29 mouse cellular contexts compared by ENCODE assay signal in the genomic region with DNA sequence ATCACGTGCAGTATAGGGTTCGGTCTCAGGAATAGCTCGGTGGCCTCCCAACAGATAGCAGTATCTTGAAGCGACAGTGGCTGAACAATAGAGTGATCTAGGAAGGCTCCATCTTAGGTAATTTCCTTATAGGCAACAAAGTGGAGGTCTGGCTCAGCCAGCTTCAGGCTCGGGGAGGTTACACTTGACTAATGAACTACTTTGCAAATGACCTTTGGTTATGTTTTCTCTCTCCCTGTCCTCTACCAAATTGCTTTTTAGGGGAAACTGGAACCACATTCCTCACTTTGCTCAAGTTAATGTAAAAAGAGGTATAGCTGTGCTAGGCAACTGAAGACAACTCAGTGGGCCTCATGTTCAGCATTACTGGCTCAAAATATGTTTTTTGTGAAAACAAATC.
"Had no signal": no experiment of that assay in that cellular context is flagged by ENCODE, and none has a peak within 500 bp of the region (broad histone marks: within the 10 kb centered on the region; RNA-seq: fewer than 3 reads in every experiment).

No protein-coding gene starts in this region.

- H3K4me3 ChIP-seq: limb, embryonic 10.5 days; limb, embryonic 12.5 days; limb, embryonic 13.5 days; limb, embryonic 15.5 days; liver, embryonic 12.5 days; liver, embryonic 13.5 days; liver, embryonic 15.5 days; lung, embryonic 15.5 days; megakaryocyte, embryonic 14.5 days; midbrain, embryonic 10.5 days; midbrain, embryonic 12.5 days; midbrain, embryonic 13.5 days; midbrain, embryonic 15.5 days; myocyte; neural tube, embryonic 12.5 days; neural tube, embryonic 13.5 days had no signal

- H3K9me3 ChIP-seq: limb, embryonic 10.5 days; limb, embryonic 15.5 days; lung, embryonic 15.5 days; midbrain, embryonic 15.5 days had no signal

- H3K27me3 ChIP-seq: limb, embryonic 12.5 days; limb, embryonic 13.5 days; limb, embryonic 15.5 days; liver, embryonic 12.5 days; liver, embryonic 13.5 days; liver, embryonic 15.5 days; lung, embryonic 15.5 days; megakaryocyte, embryonic 14.5 days; midbrain, embryonic 12.5 days; midbrain, embryonic 13.5 days; midbrain, embryonic 15.5 days; neural tube, embryonic 12.5 days; neural tube, embryonic 13.5 days had no signal

- DNase-seq: left cerebral cortex, postnatal 4 days; liver; liver, embryonic 13.5 days; liver, postnatal 0 days; lung, adult 18-20 months; lung, adult 2 months; lung, embryonic 14.5 days; lung, postnatal 10 days; lung, postnatal 14 days; lung, postnatal 36 days; lung, postnatal 4 days; midbrain, embryonic 14.5 days had no signal

- H3K36me3 ChIP-seq: limb, embryonic 10.5 days; limb, embryonic 12.5 days; limb, embryonic 13.5 days; limb, embryonic 15.5 days; liver, embryonic 12.5 days; liver, embryonic 13.5 days; liver, embryonic 15.5 days; lung, embryonic 15.5 days; midbrain, embryonic 10.5 days; midbrain, embryonic 12.5 days; midbrain, embryonic 13.5 days; midbrain, embryonic 15.5 days; neural tube, embryonic 12.5 days; neural tube, embryonic 13.5 days had no signal

- H3K4me1 ChIP-seq: limb, embryonic 10.5 days; limb, embryonic 12.5 days; limb, embryonic 13.5 days; limb, embryonic 15.5 days; liver, embryonic 12.5 days; liver, embryonic 13.5 days; liver, embryonic 15.5 days; lung, embryonic 15.5 days; megakaryocyte, embryonic 14.5 days; midbrain, embryonic 10.5 days; midbrain, embryonic 12.5 days; midbrain, embryonic 13.5 days; midbrain, embryonic 15.5 days; neural tube, embryonic 12.5 days; neural tube, embryonic 13.5 days had no signal

- H3K27ac ChIP-seq: limb, embryonic 10.5 days; limb, embryonic 12.5 days; limb, embryonic 13.5 days; limb, embryonic 15.5 days; liver, embryonic 12.5 days; liver, embryonic 13.5 days; liver, embryonic 14.5 days; liver, embryonic 15.5 days; lung, embryonic 15.5 days; macrophage; midbrain, embryonic 10.5 days; midbrain, embryonic 12.5 days; midbrain, embryonic 13.5 days; midbrain, embryonic 15.5 days; neural tube, embryonic 12.5 days; neural tube, embryonic 13.5 days had no signal
